Mouse (Mus musculus) testis, adult 2 months (tissue): ENCODE measurements around the gene Zp1. TPM values are rescaled to one million over a fixed set of nuclear protein-coding genes. Genes with fewer than 3 reads are reported as not detected.

Source experiments
- H3K27ac ChIP-seq: fragments of 200-500 bp; 2 replicates; pipeline ENCODE4 v1.5.1; 2012; ENCODE audit warnings: low read depth, low read length; ENCODE audit not compliant: control insufficient read depth, insufficient read depth
- H3K27me3 ChIP-seq: fragments of 200-500 bp; 2 replicates; pipeline ENCODE4 v1.6.1; 2012; ENCODE audit warnings: mild to moderate bottlenecking, low read length, moderate library complexity; ENCODE audit not compliant: control insufficient read depth, insufficient read depth
- H3K36me3 ChIP-seq: fragments of 200-500 bp; 2 replicates; pipeline ENCODE4 v1.6.1; 2012; ENCODE audit warnings: mild to moderate bottlenecking, low read length; ENCODE audit not compliant: control insufficient read depth, insufficient read depth
- H3K4me1 ChIP-seq: fragments of 200-500 bp; 2 replicates; pipeline ENCODE4 v1.6.1; 2012; ENCODE audit warnings: low read length; ENCODE audit not compliant: control insufficient read depth, insufficient read depth
- H3K4me3 ChIP-seq: fragments of 200-500 bp; 2 replicates; pipeline ENCODE4 v1.5.1; 2012; ENCODE audit warnings: low read depth, mild to moderate bottlenecking, low read length, moderate library complexity, mixed read lengths; ENCODE audit not compliant: control insufficient read depth
- CTCF ChIP-seq: fragments of 200-500 bp; IDR thresholded peaks from 2 replicates; pipeline ENCODE4 v1.5.1; 2012; ENCODE audit warnings: low read depth, mild to moderate bottlenecking, inconsistent platforms, low read length, moderate library complexity; ENCODE audit not compliant: control insufficient read depth, insufficient read depth, insufficient replicate concordance
- POLR2A ChIP-seq: fragments of 200-500 bp; IDR thresholded peaks from 2 replicates; pipeline ENCODE4 v1.6.1; 2012; ENCODE audit warnings: low read depth, mild to moderate bottlenecking, inconsistent platforms, low read length, moderate library complexity; ENCODE audit not compliant: control insufficient read depth
- polyA plus RNA-seq: library from polyadenylated mRNA; depleted of rRNA; stranded (reverse); fragments of >200 nt; gene quantifications from 2 replicates; pipeline ENCODE4 v1.2.3, GENCODE M21; 2012

The Zp1 gene
- polyA plus RNA-seq, 1 experiment, result 0.15 TPM

GRCm38 (mm10) chr19:10878201-10878837 lies 42.1 kb downstream of the Zp1 start:
- no peaks in the 10 kb centered on the region for H3K27me3 ChIP-seq
- H3K36me3 ChIP-seq, result no peaks in the 10 kb centered on the region

GRCm38 (mm10) chr19:10871328-10871961 lies 49.0 kb downstream of the Zp1 start:
- no peaks in the 10 kb centered on the region for H3K27me3 ChIP-seq
- no peak overlapping the region for H3K4me3 ChIP-seq
- H3K27ac ChIP-seq, result no peak overlapping the region
- H3K36me3 ChIP-seq, result no peaks in the 10 kb centered on the region
- H3K4me1 ChIP-seq, result peaks cover 10% of the 10 kb centered on the region
- TF ChIP-seq POLR2A, result no peak
- no peak for TF ChIP-seq CTCF

More at GRCm38 (mm10) chr19:10878201-10878837, 42.1 kb downstream of the Zp1 start:
- Histone ChIP-seq H3K4me1 (peaks cover 8% of the 10 kb centered on the region), H3K27ac (no peak overlapping the region), H3K4me3 (no peak overlapping the region; the same call in 1 of the 2 replicates)
- no peak for TF ChIP-seq CTCF
- TF ChIP-seq POLR2A, result no peak

GRCm38 (mm10) chr19:10870676-10871075 lies 49.8 kb downstream of the Zp1 start:
- no peaks in the 10 kb centered on the region for H3K27me3 ChIP-seq
- TF ChIP-seq CTCF, result no peak
- no peak for TF ChIP-seq POLR2A
- peaks cover 10% of the 10 kb centered on the region for H3K4me1 ChIP-seq
- H3K27ac ChIP-seq, result no peak overlapping the region
- no peak overlapping the region for H3K4me3 ChIP-seq
- no peaks in the 10 kb centered on the region for H3K36me3 ChIP-seq

- Histone ChIP-seq H3K4me1 (peaks cover 10% of the 10 kb centered on the region), H3K36me3 (no peaks in the 10 kb centered on the region), H3K4me3 (peak within 1 kb of the TSS; percentile 33), H3K27me3 (no peaks in the 10 kb centered on the region), H3K27ac (no peak within 1 kb of the TSS)
- TF ChIP-seq CTCF, result no peak
- TF ChIP-seq POLR2A, result no peak
Observed at GRCm38 (mm10) chr19:10869886-10870527, 50.4 kb downstream of the Zp1 start, which contains the start of gene Tmem132a. Tmem132a (minus strand) TSS chr19:10869940.

GRCm38 (mm10) chr19:10869241-10869885 lies 51.1 kb downstream of the Zp1 start:
- peaks cover 10% of the 10 kb centered on the region for H3K4me1 ChIP-seq
- TF ChIP-seq CTCF, result no peak
- TF ChIP-seq POLR2A, result 0 out of 2 replicates have a peak, but pooled peaks have one; percentile 31
- H3K36me3 ChIP-seq, result no peaks in the 10 kb centered on the region
- peak overlapping the region; percentile 33 for H3K4me3 ChIP-seq
- no peak overlapping the region for H3K27ac ChIP-seq
- no peaks in the 10 kb centered on the region for H3K27me3 ChIP-seq

- no peaks in the 10 kb centered on the region for H3K27me3 ChIP-seq
- no peaks in the 10 kb centered on the region for H3K36me3 ChIP-seq
- no peak overlapping the region; the same call in 1 of the 2 replicates for H3K4me3 ChIP-seq
- H3K4me1 ChIP-seq, result peaks cover 10% of the 10 kb centered on the region
- no peak for TF ChIP-seq POLR2A
- no peak for TF ChIP-seq CTCF
- no peak overlapping the region for H3K27ac ChIP-seq
Observed at GRCm38 (mm10) chr19:10868623-10869141, 51.8 kb downstream of the Zp1 start.
